Mouse (Mus musculus) limb, embryonic 14.5 days (tissue): Measurements from ENCODE around the gene Crebrf. TPM values are rescaled to one million over a fixed set of nuclear protein-coding genes. Genes with fewer than 3 reads are reported as not detected.

Experiments used
- ATAC-seq: fragments of 200-750 bp; cut with Nextera tagmentation; 2 replicates; pipeline ENCODE4 v1.8.0; 2017; ENCODE audit warnings: low read depth, moderate number of reproducible peaks, moderate TSS enrichment; ENCODE audit not compliant: low FRiP score
- DNase-seq: peaks from one replicate; pipeline ENCODE4 v3.0.0-alpha.2; 2015; ENCODE audit warnings: low spot score
- H3K27ac ChIP-seq: fragments of 300-500 bp; sonication (generic); replicated peaks from 2 replicates; pipeline ENCODE4 v1.5.1; 2014; ENCODE audit warnings: low read depth, mild to moderate bottlenecking, low read length, moderate library complexity, mixed read lengths
- H3K27me3 ChIP-seq: fragments of 300-500 bp; sonication (generic); 2 replicates; pipeline ENCODE4 v1.6.1; 2014; ENCODE audit warnings: low read length, mixed read lengths; ENCODE audit not compliant: control insufficient read depth, insufficient read depth
- H3K36me3 ChIP-seq: fragments of 300-500 bp; sonication (generic); 2 replicates; pipeline ENCODE4 v1.6.1; 2014; ENCODE audit warnings: mild to moderate bottlenecking, low read length, moderate library complexity, mixed read lengths; ENCODE audit not compliant: control insufficient read depth, insufficient read depth
- H3K4me1 ChIP-seq: fragments of 300-500 bp; sonication (generic); 2 replicates; pipeline ENCODE4 v1.6.1; 2014; ENCODE audit warnings: antibody characterized with exemption, low read length, mixed read lengths; ENCODE audit not compliant: control insufficient read depth, insufficient read depth
- H3K4me2 ChIP-seq: fragments of 300-500 bp; sonication (generic); replicated peaks from 2 replicates; pipeline ENCODE4 v1.6.1; 2014; ENCODE audit warnings: low read depth, mild to moderate bottlenecking, low read length, moderate library complexity; ENCODE audit not compliant: severe bottlenecking
- H3K4me3 ChIP-seq: fragments of 300-500 bp; sonication (generic); replicated peaks from 2 replicates; pipeline ENCODE4 v1.5.1; 2014; ENCODE audit warnings: low read length
- H3K9ac ChIP-seq: fragments of 300-500 bp; sonication (generic); 2 replicates; pipeline ENCODE4 v1.6.1; 2014; ENCODE audit warnings: mild to moderate bottlenecking, low read depth, low read length, moderate library complexity; ENCODE audit not compliant: severe bottlenecking
- H3K9me3 ChIP-seq: fragments of 300-500 bp; sonication (generic); 2 replicates; pipeline ENCODE4 v1.6.1; 2016; ENCODE audit warnings: low read length; ENCODE audit not compliant: control insufficient read depth
- POLR2A ChIP-seq: fragments of 200-500 bp; IDR thresholded peaks from 2 replicates; pipeline ENCODE4 v1.8.0; 2012; ENCODE audit warnings: inconsistent platforms, mild to moderate bottlenecking, moderate library complexity, borderline replicate concordance; ENCODE audit not compliant: insufficient read depth, insufficient read length; ENCODE audit errors: extremely low read depth
- WGBS: fragments of 180-500 bp; shearing (Covaris S2); extraction: QIAGEN DNeasy Blood & Tissue Kit; methylation state at CpG from one replicate; pipeline ENCODE4 v1.1.7; 2014; 5-methylcytosine and 5-hydroxymethylcytosine counted together
- polyA plus RNA-seq, 2 experiments: library from polyadenylated mRNA; depleted of rRNA in 1 of 2; stranded (reverse) in 1 of 2; unstranded in 1 of 2; fragments of >200 nt; fragmentation: Nextera tagmentation in 1 of 2; extraction: Ambion mirVana in 1 of 2; gene quantifications; 2 replicates each; pipeline versions ENCODE4 v1.2.1 to v1.2.3; 2012 to 2014

The Crebrf gene
- polyA plus RNA-seq, 2 experiments = 4.9 to 6.5 TPM

DNA sequence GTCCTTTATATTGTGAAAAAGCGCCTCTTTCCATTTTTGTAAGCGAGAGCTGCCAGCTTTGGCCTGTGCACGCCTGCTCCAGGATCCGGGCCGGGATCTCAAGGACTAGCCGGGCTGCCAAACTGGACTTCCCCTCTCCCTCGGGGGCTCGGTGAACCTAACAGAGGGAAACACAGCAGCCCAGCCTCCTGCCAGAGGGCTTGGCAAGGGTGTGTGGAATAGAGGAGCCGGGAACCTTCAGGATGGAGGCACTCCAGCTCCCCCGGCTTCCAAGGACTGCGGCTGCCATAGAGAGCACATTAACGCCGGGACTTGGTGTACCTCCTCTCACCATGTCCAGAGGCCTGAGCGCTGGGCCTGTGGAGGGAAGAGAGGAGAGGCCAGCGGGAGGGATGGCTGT lies 76.6 kb downstream of the Crebrf start:
- Histone ChIP-seq H3K36me3 (peaks cover 54% of the 10 kb centered on the region), H3K27me3 (no peaks in the 10 kb centered on the region), H3K9me3 (no peaks in the 10 kb centered on the region), H3K9ac (no peak overlapping the region), H3K27ac (no peak overlapping the region), H3K4me1 (no peaks in the 10 kb centered on the region), H3K4me3 (no peak overlapping the region), H3K4me2 (no peak overlapping the region)
- no peak for TF ChIP-seq POLR2A
- 91% methylated on average over 15 of the region's 15 CpGs for WGBS
- no peak for DNase-seq
- no peak for ATAC-seq

DNA sequence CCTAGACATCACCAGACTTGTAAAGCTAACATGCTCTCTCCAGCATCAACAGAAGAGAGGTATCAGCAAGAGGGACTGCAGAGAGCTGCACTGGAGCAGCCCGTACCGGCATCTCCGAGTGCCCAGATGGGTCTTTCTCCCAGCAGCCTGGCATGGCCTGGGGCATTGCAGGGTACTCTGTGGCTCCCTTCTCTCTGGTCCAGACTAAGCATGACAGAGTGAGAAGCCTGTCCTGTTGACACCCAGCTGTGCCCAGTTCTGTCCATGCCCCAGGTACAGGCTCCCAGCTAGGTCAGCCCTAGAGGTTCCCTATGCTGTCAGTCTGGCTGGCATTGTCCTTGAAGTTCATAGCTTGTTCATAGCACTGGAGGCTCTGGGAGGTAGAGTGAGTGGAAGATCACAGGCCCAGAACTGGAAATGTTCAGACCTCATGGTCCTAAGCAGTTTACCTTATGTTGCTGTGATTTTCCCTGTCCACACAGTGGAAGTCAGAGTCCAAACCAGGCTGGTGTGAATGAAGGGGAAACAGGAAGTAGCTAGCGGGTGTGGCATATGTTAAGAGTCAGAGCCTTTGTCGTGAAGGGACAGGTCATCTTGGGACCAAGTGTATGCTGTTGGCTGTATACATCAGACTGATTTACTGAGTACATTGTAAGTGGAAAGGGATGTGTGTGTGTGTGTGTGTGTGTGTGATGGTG lies 77.8 kb downstream of the Crebrf start:
- Histone ChIP-seq H3K27me3 (no peaks in the 10 kb centered on the region), H3K4me1 (no peaks in the 10 kb centered on the region), H3K9ac (no peak overlapping the region), H3K36me3 (peaks cover 49% of the 10 kb centered on the region), H3K4me3 (no peak overlapping the region), H3K4me2 (no peak overlapping the region), H3K27ac (no peak overlapping the region), H3K9me3 (no peaks in the 10 kb centered on the region)
- no peak for TF ChIP-seq POLR2A
- DNase-seq (no peak), ATAC-seq (no peak)
- WGBS = 87% methylated on average over 5 of the region's 5 CpGs

DNA sequence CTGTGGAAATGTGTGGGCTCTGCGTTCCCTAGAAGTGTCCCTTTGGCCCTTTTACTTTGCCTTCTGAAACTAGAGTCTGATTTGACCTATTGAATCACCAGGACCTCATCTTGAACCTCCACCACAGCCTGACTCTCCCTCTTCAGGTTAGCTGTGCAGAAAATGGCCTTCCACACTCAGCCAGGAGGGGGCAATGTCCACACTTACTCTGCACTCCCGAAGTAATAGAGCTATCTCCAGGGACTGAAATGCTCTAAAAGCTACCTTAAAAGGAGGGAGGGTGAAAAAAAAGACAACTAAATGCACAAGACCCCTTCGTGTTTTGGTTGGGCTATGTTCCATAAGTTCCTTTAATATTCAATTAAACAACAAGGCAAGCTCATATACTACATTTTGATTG lies 79.3 kb downstream of the Crebrf start:
- Histone ChIP-seq H3K27me3 (no peaks in the 10 kb centered on the region), H3K9ac (no peak overlapping the region), H3K4me2 (no peak overlapping the region), H3K9me3 (no peaks in the 10 kb centered on the region), H3K36me3 (peaks cover 34% of the 10 kb centered on the region), H3K4me1 (no peaks in the 10 kb centered on the region), H3K27ac (no peak overlapping the region), H3K4me3 (no peak overlapping the region)
- ATAC-seq (no peak), DNase-seq (peak; percentile 37)
- 16% methylated on average over 3 of the region's 3 CpGs for WGBS
- no peak for TF ChIP-seq POLR2A

DNA sequence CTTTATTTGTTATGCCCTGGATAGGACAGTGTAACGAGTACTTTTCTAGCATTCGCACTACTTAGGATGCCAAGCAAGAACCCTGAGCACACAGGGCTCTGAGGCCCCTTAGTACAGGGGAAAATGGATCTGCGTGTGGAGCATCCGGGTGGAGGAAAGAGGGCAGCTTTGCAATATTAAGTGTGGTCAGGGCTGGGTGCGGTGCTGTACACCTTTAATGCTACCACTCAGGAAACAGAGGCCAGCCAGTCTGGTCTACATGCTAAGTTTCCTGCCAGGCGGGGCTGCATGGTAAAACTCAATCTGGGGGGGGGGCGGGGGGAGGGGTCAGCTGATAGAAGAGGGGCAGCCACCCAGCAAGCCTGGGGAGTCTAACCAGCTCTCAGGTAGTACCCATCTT lies 79.9 kb downstream of the Crebrf start:
- Histone ChIP-seq H3K4me2 (no peak overlapping the region), H3K9me3 (no peaks in the 10 kb centered on the region), H3K9ac (no peak overlapping the region), H3K36me3 (peaks cover 27% of the 10 kb centered on the region), H3K27ac (no peak overlapping the region), H3K4me3 (no peak overlapping the region), H3K4me1 (no peaks in the 10 kb centered on the region), H3K27me3 (no peaks in the 10 kb centered on the region)
- DNase-seq (no peak), ATAC-seq (no peak)
- 84% methylated on average over 5 of the region's 7 CpGs for WGBS
- TF ChIP-seq POLR2A = no peak

DNA sequence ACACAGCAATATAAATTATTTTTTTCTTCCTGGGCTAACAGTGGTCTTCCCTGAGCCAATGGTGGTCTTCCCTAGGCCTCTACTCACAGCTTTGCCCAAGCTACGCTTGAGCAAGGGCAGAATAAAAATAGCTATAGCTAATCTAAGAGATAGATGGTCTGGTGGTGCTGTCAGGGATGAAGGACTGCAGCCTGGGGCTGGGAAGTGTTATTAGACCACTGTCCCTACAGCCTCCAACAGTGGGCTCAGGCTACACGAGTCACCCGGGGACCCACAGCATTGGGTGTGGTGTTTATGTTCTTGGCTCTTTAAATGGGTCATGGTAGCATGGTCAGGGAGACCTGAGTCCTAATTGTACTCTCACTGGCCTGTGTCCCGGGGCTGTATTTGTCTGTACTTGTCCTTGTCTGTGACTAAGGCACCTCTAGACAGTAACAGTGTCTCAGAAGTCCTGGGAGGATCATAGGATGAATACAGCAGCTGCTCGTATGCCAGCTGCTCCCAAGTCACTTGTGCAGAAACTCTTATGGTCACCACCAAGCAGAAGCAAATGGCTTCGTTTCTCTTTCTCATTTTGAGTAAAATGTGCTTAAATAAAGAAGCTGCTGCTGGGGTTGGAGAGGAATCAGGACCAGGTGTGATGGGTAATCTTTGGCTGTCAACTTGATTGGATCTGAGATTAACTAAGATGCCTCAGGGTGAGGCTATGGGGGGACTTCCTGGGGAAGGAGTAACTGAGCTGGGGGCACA lies 82.1 kb downstream of the Crebrf start:
- WGBS = 70% methylated on average over 6 of the region's 6 CpGs
- Histone ChIP-seq H3K4me2 (no peak overlapping the region), H3K9me3 (no peaks in the 10 kb centered on the region), H3K27me3 (no peaks in the 10 kb centered on the region), H3K4me3 (no peak overlapping the region), H3K4me1 (no peaks in the 10 kb centered on the region), H3K27ac (no peak overlapping the region), H3K36me3 (peaks cover 6% of the 10 kb centered on the region), H3K9ac (no peak overlapping the region)
- no peak for TF ChIP-seq POLR2A
- ATAC-seq (no peak), DNase-seq (no peak)
